Mouse (Mus musculus) liver, embryonic 16.5 days (tissue): ENCODE results near the gene Fra10ac1. TPM values are rescaled to one million over a fixed set of nuclear protein-coding genes. Genes with fewer than 3 reads are reported as not detected.

Experiments used
- ATAC-seq: fragments of 200-750 bp; cut with Nextera tagmentation; 2 replicates; pipeline ENCODE4 v1.8.0; 2017; ENCODE audit warnings: low read depth, mild to moderate bottlenecking, moderate number of reproducible peaks, moderate library complexity
- H3K27ac ChIP-seq: fragments of 300-500 bp; sonication (generic); 2 replicates; pipeline ENCODE4 v1.5.1; 2014; ENCODE audit warnings: mild to moderate bottlenecking, low read length
- H3K27me3 ChIP-seq: fragments of 300-500 bp; sonication (generic); 2 replicates; pipeline ENCODE4 v1.6.1; 2014; ENCODE audit warnings: low read depth, low read length, mixed read lengths; ENCODE audit not compliant: control insufficient read depth, insufficient read depth
- H3K36me3 ChIP-seq: fragments of 300-500 bp; sonication (generic); 2 replicates; pipeline ENCODE4 v1.6.1; 2014; ENCODE audit warnings: mild to moderate bottlenecking; ENCODE audit not compliant: control insufficient read depth, insufficient read depth
- H3K4me1 ChIP-seq: fragments of 300-500 bp; sonication (generic); 2 replicates; pipeline ENCODE4 v1.6.1; 2014; ENCODE audit warnings: low read depth, low read length, mixed read lengths; ENCODE audit not compliant: control insufficient read depth
- H3K4me2 ChIP-seq: fragments of 300-500 bp; sonication (generic); 2 replicates; pipeline ENCODE4 v1.6.1; 2014; ENCODE audit warnings: low read depth, low read length, mixed read lengths
- H3K4me3 ChIP-seq: fragments of 300-500 bp; sonication (generic); 2 replicates; pipeline ENCODE4 v1.5.1; 2014; ENCODE audit warnings: low read depth, mild to moderate bottlenecking, low read length
- H3K9ac ChIP-seq: fragments of 300-500 bp; sonication (generic); 2 replicates; pipeline ENCODE4 v1.6.1; 2014; ENCODE audit warnings: low read depth, low read length
- H3K9me3 ChIP-seq: fragments of 300-500 bp; sonication (generic); replicated peaks from 2 replicates; pipeline ENCODE4 v1.6.1; 2016; ENCODE audit warnings: low read length; ENCODE audit not compliant: control insufficient read depth
- WGBS: fragments of 180-500 bp; shearing (Covaris S2); extraction: QIAGEN DNeasy Blood & Tissue Kit; methylation state at CpG from one replicate; pipeline ENCODE4 v1.1.7; 2014; ENCODE audit not compliant: insufficient replicate concordance; 5-methylcytosine and 5-hydroxymethylcytosine counted together
- polyA plus RNA-seq: library from polyadenylated mRNA; unstranded; fragments of >200 nt; fragmentation: Nextera tagmentation; extraction: Ambion mirVana; gene quantifications from 2 replicates; pipeline ENCODE4 v1.2.1, GENCODE M21; 2015

Fra10ac1 gene
- polyA plus RNA-seq, 1 experiment from 2014 or later = 9.9 TPM

GRCm38 (mm10) chr19:38259436-38259835, 35.5 kb upstream of the Fra10ac1 start:
- H3K9me3 ChIP-seq = no peaks in the 10 kb centered on the region
- no peak overlapping the region for H3K27ac ChIP-seq
- no peaks in the 10 kb centered on the region for H3K36me3 ChIP-seq
- 49% methylated on average over 3 of the region's 3 CpGs for WGBS
- no peak for ATAC-seq
- H3K27me3 ChIP-seq = peaks cover 6% of the 10 kb centered on the region; the same call in 1 of the 2 replicates
- no peaks in the 10 kb centered on the region for H3K4me1 ChIP-seq
- H3K4me3 ChIP-seq = no peak overlapping the region
- no peak overlapping the region for H3K9ac ChIP-seq
- H3K4me2 ChIP-seq = no peak overlapping the region

DNA sequence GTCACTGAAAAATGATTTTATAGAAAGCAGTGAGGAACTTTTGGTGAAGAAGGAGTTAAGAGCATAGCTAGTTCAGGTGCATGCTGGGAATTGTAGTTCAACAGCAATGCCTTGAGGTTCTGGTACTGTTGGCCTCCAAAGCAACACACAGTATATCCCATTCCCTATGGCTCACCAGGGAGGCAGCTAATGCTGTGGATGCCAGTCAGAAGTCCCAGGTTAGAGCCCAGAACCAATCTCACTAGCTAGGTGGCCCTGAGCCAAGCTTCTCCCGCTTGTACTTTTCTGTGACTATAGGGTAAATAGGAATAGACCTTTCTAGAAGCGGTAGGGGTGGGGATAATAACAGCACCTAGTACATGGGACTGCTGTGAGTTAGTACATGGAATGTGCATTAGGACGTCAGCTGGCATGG, 34.7 kb upstream of the Fra10ac1 start:
- no peak for ATAC-seq
- Histone ChIP-seq H3K27me3 (no peaks in the 10 kb centered on the region; the same call in 1 of the 2 replicates), H3K36me3 (no peaks in the 10 kb centered on the region), H3K4me3 (no peak overlapping the region), H3K9me3 (no peaks in the 10 kb centered on the region), H3K9ac (no peak overlapping the region), H3K4me1 (no peaks in the 10 kb centered on the region), H3K27ac (no peak overlapping the region), H3K4me2 (no peak overlapping the region)
- WGBS = 61% methylated on average over 3 of the region's 3 CpGs

DNA sequence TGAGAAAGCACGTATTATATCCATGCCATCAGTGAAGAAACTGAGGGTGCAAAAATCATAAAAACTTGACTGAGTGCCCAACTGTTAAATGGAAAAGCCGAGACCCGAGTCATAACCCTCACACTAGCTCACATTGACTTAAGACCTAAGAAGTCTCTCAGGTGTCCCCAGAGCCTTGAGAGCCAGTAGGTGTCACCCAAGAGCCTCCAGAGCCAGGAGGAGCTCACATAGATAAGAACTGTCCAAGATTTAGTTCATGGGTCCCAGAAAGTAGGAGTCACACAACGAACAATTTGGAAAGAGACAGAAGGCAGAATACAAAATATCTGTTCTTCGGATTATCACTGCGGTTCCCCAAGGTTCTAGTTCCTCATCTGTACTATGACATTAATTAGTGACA, 29.8 kb upstream of the Fra10ac1 start:
- no peaks in the 10 kb centered on the region for H3K36me3 ChIP-seq
- ATAC-seq = no peak
- no peak overlapping the region for H3K9ac ChIP-seq
- WGBS = 42% methylated on average over 6 of the region's 6 CpGs
- H3K4me1 ChIP-seq = no peaks in the 10 kb centered on the region; the same call in 1 of the 2 replicates
- H3K4me3 ChIP-seq = no peak overlapping the region
- H3K27ac ChIP-seq = no peak overlapping the region
- H3K27me3 ChIP-seq = no peaks in the 10 kb centered on the region
- no peaks in the 10 kb centered on the region for H3K9me3 ChIP-seq
- H3K4me2 ChIP-seq = no peak overlapping the region

GRCm38 (mm10) chr19:38249627-38250026, 25.7 kb upstream of the Fra10ac1 start:
- Histone ChIP-seq H3K4me2 (no peak overlapping the region), H3K9ac (no peak overlapping the region), H3K9me3 (no peaks in the 10 kb centered on the region), H3K27me3 (no peaks in the 10 kb centered on the region), H3K4me1 (no peaks in the 10 kb centered on the region; the same call in 1 of the 2 replicates), H3K27ac (no peak overlapping the region), H3K4me3 (no peak overlapping the region), H3K36me3 (no peaks in the 10 kb centered on the region)
- WGBS = 54% methylated on average over 8 of the region's 8 CpGs
- no peak for ATAC-seq

DNA sequence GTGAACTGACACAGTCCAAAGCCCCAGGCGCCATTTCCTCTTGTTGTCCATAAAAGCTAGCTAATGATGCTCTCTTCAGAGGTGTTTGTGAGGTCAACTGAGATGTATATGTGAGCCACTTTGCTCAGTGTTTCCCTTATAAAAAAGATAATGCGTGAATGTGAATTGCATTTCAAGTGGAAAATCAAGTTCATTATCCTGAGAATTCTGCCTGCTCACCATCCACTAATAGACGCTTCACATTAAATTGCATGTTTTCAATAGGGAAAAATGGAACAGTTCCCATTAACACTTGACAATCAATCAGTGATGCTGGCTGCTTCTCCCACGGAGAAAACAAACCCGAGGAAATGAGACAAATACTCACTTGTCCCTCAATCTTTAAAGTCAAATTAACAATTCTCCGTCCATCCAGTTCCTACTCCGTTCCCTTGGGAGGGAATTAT, 22.2 kb upstream of the Fra10ac1 start:
- Histone ChIP-seq H3K36me3 (no peaks in the 10 kb centered on the region), H3K4me3 (no peak overlapping the region), H3K9ac (no peak overlapping the region), H3K9me3 (no peaks in the 10 kb centered on the region), H3K27me3 (no peaks in the 10 kb centered on the region), H3K4me2 (no peak overlapping the region), H3K27ac (no peak overlapping the region), H3K4me1 (no peaks in the 10 kb centered on the region; the same call in 1 of the 2 replicates)
- ATAC-seq = no peak
- WGBS = 69% methylated on average over 7 of the region's 7 CpGs

- H3K9ac ChIP-seq = no peak overlapping the region
- WGBS = 48% methylated on average over 10 of the region's 10 CpGs
- no peak overlapping the region for H3K4me3 ChIP-seq
- H3K27me3 ChIP-seq = no peaks in the 10 kb centered on the region
- H3K27ac ChIP-seq = no peak overlapping the region
- ATAC-seq = no peak
- no peaks in the 10 kb centered on the region for H3K9me3 ChIP-seq
- H3K36me3 ChIP-seq = no peaks in the 10 kb centered on the region
- H3K4me2 ChIP-seq = no peak overlapping the region
- no peaks in the 10 kb centered on the region; the same call in 1 of the 2 replicates for H3K4me1 ChIP-seq
Observed at GRCm38 (mm10) chr19:38245361-38246176, 21.6 kb upstream of the Fra10ac1 start.

- WGBS = 50% methylated on average over 8 of the region's 8 CpGs
- no peaks in the 10 kb centered on the region for H3K36me3 ChIP-seq
Observed at GRCm38 (mm10) chr19:38244748-38245147, 20.8 kb upstream of the Fra10ac1 start.

GRCm38 (mm10) chr19:38242314-38242852, 18.4 kb upstream of the Fra10ac1 start:
- Histone ChIP-seq H3K4me2 (no peak overlapping the region), H3K4me3 (no peak overlapping the region), H3K4me1 (no peaks in the 10 kb centered on the region), H3K9ac (no peak overlapping the region), H3K36me3 (no peaks in the 10 kb centered on the region), H3K9me3 (no peaks in the 10 kb centered on the region), H3K27me3 (no peaks in the 10 kb centered on the region), H3K27ac (no peak overlapping the region)
- 55% methylated on average over 8 of the region's 8 CpGs for WGBS
- ATAC-seq = no peak

More at GRCm38 (mm10) chr19:38244748-38245147, 20.8 kb upstream of the Fra10ac1 start:
- Histone ChIP-seq H3K4me1 (no peaks in the 10 kb centered on the region), H3K27ac (no peak overlapping the region), H3K9me3 (no peaks in the 10 kb centered on the region), H3K27me3 (no peaks in the 10 kb centered on the region), H3K9ac (no peak overlapping the region), H3K4me3 (no peak overlapping the region), H3K4me2 (no peak overlapping the region)
- ATAC-seq = no peak
